Mouse (Mus musculus): ENCODE measurements around the gene Ice2. TPM values are rescaled to one million over a fixed set of nuclear protein-coding genes. Genes with fewer than 3 reads are reported as not detected.

The Ice2 gene
- total and polyA plus RNA-seq, 2 experiments from 2014 or later, result 7.0 to 9.8 TPM

GRCm38 (mm10) chr9:69439805-69440357 lies 42.2 kb downstream of the Ice2 start:
- DNase-seq (no peak), ATAC-seq (no peak)
- no peak for TF ChIP-seq CTCF (IDR thresholded peaks at IDR 0.05; ENCODE audit: low read depth)
- Histone ChIP-seq H3K27ac (ENCODE audit: low read depth, low read length) (no peak overlapping the region), H3K4me2 (ENCODE audit: low read depth) (no peak overlapping the region), H3K9ac (no peak overlapping the region), H3K27me3 (ENCODE audit: insufficient read depth, low read length) (no peaks in the 10 kb centered on the region), H3K9me3 (ENCODE audit: low read length) (no peaks in the 10 kb centered on the region), H3K36me3 (ENCODE audit: insufficient read depth) (no peaks in the 10 kb centered on the region), H3K4me1 (ENCODE audit: insufficient read depth) (no peaks in the 10 kb centered on the region), H3K4me3 (ENCODE audit: low read depth, low read length) (no peak overlapping the region)
- 35% methylated on average over 7 of the region's 7 CpGs for WGBS

- DNase-seq (no peak), ATAC-seq (no peak)
- Histone ChIP-seq H3K4me2 (ENCODE audit: low read depth) (no peak overlapping the region), H3K9ac (no peak overlapping the region), H3K9me3 (ENCODE audit: low read length) (no peaks in the 10 kb centered on the region), H3K27me3 (ENCODE audit: insufficient read depth, low read length) (no peaks in the 10 kb centered on the region), H3K27ac (ENCODE audit: low read depth, low read length) (no peak overlapping the region), H3K36me3 (ENCODE audit: insufficient read depth) (no peaks in the 10 kb centered on the region), H3K4me3 (ENCODE audit: low read depth, low read length) (no peak overlapping the region), H3K4me1 (ENCODE audit: insufficient read depth) (no peaks in the 10 kb centered on the region)
- whole genome bisulfite sequencing, result 76% methylated on average over 6 of the region's 6 CpGs
- no peak for TF ChIP-seq CTCF (IDR thresholded peaks at IDR 0.05; ENCODE audit: low read depth)
Measured at GRCm38 (mm10) chr9:69442471-69443038, 44.8 kb downstream of the Ice2 start.

DNA sequence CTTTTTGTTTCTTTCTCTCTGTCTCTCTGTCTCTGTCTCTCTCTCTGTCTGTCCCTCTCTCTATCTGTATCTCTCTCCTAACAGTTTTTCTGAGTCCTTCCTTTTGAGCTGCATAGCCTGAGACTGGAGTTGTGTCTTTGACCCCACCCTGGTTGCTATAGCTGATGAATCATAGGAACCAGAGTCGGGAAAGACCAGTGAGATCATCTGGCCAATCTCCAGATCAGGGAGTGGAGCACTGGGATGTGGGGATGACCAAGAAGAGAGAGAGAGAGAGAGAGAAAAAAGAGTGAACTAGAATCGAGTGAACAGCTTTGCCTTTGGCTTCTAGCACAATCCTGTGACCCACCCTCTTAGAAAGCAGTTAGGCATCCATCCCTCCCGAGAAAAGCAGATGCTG lies 45.5 kb downstream of the Ice2 start:
- no peak for ATAC-seq
- H3K9ac ChIP-seq, result no peak overlapping the region
- no peaks in the 10 kb centered on the region for H3K9me3 ChIP-seq (ENCODE audit: low read length)
- no peaks in the 10 kb centered on the region for H3K36me3 ChIP-seq (ENCODE audit: insufficient read depth)
- no peak for DNase-seq
- WGBS, result 55% methylated on average over 3 of the region's 3 CpGs
- H3K27me3 ChIP-seq (ENCODE audit: insufficient read depth, low read length), result no peaks in the 10 kb centered on the region
- H3K4me3 ChIP-seq (ENCODE audit: low read depth, low read length), result no peak overlapping the region
- TF ChIP-seq CTCF (IDR thresholded peaks at IDR 0.05; ENCODE audit: low read depth), result no peak
- no peaks in the 10 kb centered on the region for H3K4me1 ChIP-seq (ENCODE audit: insufficient read depth)
- H3K4me2 ChIP-seq (ENCODE audit: low read depth), result no peak overlapping the region
- H3K27ac ChIP-seq (ENCODE audit: low read depth, low read length), result no peak overlapping the region

GRCm38 (mm10) chr9:69448801-69449200 lies 51.1 kb downstream of the Ice2 start:
- no peak overlapping the region for H3K9ac ChIP-seq
- H3K4me3 ChIP-seq (ENCODE audit: low read depth, low read length), result no peak overlapping the region
- H3K4me1 ChIP-seq (ENCODE audit: insufficient read depth), result peaks cover 3% of the 10 kb centered on the region; the same call in 1 of the 2 replicates
- DNase-seq (no peak), ATAC-seq (no peak)
- no peaks in the 10 kb centered on the region for H3K27me3 ChIP-seq (ENCODE audit: insufficient read depth, low read length)
- no peak overlapping the region for H3K27ac ChIP-seq (ENCODE audit: low read depth, low read length)
- no peaks in the 10 kb centered on the region for H3K9me3 ChIP-seq (ENCODE audit: low read length)
- no peak overlapping the region for H3K4me2 ChIP-seq (ENCODE audit: low read depth)
- whole genome bisulfite sequencing, result 61% methylated on average over 3 of the region's 3 CpGs
- no peak for TF ChIP-seq CTCF (IDR thresholded peaks at IDR 0.05; ENCODE audit: low read depth)
- H3K36me3 ChIP-seq (ENCODE audit: insufficient read depth), result no peaks in the 10 kb centered on the region

DNA sequence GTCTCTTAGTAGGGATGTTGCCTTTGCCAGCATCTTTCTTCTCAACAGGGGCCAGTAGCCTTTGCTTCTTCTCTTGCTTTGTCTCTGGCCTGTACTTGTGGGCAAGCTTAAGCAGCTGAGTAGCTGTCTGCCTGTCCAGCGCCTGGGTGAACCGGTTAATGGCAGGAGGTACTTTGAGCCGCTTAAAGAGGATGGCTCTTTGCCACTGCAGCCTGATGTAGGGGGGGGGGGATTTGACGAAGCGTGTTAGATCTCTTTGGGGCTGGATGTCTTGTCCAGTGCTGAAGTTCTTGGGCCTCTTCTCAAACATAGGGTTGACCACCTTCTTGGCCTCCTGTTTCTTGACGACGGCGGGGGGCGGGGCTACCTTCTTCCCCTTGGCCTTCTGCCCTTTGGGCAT lies 52.9 kb downstream of the Ice2 start:
- peaks cover 8% of the 10 kb centered on the region; the same call in 1 of the 2 replicates for H3K4me1 ChIP-seq (ENCODE audit: insufficient read depth)
- DNase-seq (no peak), ATAC-seq (no peak)
- no peak overlapping the region for H3K27ac ChIP-seq (ENCODE audit: low read depth, low read length)
- peaks cover 11% of the 10 kb centered on the region for H3K27me3 ChIP-seq (ENCODE audit: insufficient read depth, low read length)
- no peaks in the 10 kb centered on the region for H3K9me3 ChIP-seq (ENCODE audit: low read length)
- 75% methylated on average over 9 of the region's 9 CpGs for WGBS
- H3K4me2 ChIP-seq (ENCODE audit: low read depth), result no peak overlapping the region
- H3K9ac ChIP-seq, result no peak overlapping the region
- no peaks in the 10 kb centered on the region for H3K36me3 ChIP-seq (ENCODE audit: insufficient read depth)
- TF ChIP-seq CTCF (IDR thresholded peaks at IDR 0.05; ENCODE audit: low read depth), result no peak
- no peak overlapping the region for H3K4me3 ChIP-seq (ENCODE audit: low read depth, low read length)

- H3K27ac ChIP-seq (ENCODE audit: low read depth, low read length), result no peak overlapping the region
- no peaks in the 10 kb centered on the region for H3K36me3 ChIP-seq (ENCODE audit: insufficient read depth)
- 92% methylated on average over 10 of the region's 10 CpGs for WGBS
- no peak for ATAC-seq
- H3K27me3 ChIP-seq (ENCODE audit: insufficient read depth, low read length), result peaks cover 11% of the 10 kb centered on the region
- TF ChIP-seq CTCF (IDR thresholded peaks at IDR 0.05; ENCODE audit: low read depth), result no peak
- H3K9ac ChIP-seq, result no peak overlapping the region
- H3K4me1 ChIP-seq (ENCODE audit: insufficient read depth), result peaks cover 8% of the 10 kb centered on the region; the same call in 1 of the 2 replicates
- no peak overlapping the region for H3K4me2 ChIP-seq (ENCODE audit: low read depth)
- DNase-seq, result no peak
- H3K4me3 ChIP-seq (ENCODE audit: low read depth, low read length), result no peak overlapping the region
- no peaks in the 10 kb centered on the region for H3K9me3 ChIP-seq (ENCODE audit: low read length)
Measured at GRCm38 (mm10) chr9:69451886-69452810, 54.4 kb downstream of the Ice2 start.
